In the genomic region with DNA sequence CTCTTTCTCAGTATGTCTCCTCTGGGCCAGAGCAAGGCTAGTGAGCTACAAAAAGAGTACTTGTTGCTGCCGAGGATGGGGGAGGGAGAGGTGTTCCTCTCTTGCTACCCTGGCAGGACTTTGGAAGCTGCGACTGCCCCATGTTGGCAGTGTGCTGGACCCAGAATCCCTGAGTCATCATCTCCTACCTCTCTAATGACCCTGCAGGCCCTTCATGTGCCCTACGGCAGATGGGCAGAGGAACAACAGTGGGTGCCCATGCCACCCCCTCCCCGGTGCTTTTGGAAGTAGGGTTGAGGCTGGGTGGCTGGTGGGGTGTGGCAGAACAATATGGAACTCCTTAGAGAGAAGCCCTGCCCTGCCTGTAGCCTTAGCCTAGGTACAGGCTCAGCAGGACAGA, we compare ENCODE assay signal across 9 mouse cellular contexts.
DNase-seq lines count a peak whose midpoint lies in the region; ATAC-seq and TF ChIP-seq lines count a peak whose summit lies in the region.
"Had no signal": no experiment of that assay in that cellular context is flagged by ENCODE, and none has a peak within 500 bp of the region (broad histone marks: within the 10 kb centered on the region; RNA-seq: fewer than 3 reads in every experiment).

No protein-coding gene starts in this region.

- H3K4me2 ChIP-seq in kidney, embryonic 14.5 days (replicated peaks; ENCODE audit: low read depth, low read length) = no peak overlapping the region
- H3K4me2 ChIP-seq in liver, postnatal 0 days (ENCODE audit: low read depth, low read length) = no peak overlapping the region
- H3K4me2 ChIP-seq: embryonic facial prominence, embryonic 12.5 days had no signal

- no peak overlapping the region for H3K9ac ChIP-seq in kidney, embryonic 14.5 days (ENCODE audit: low read depth, low read length)
- H3K9ac ChIP-seq in liver, postnatal 0 days (replicated peaks) = no peak overlapping the region
- H3K9ac ChIP-seq: embryonic facial prominence, embryonic 12.5 days had no signal

- peaks cover 6% of the 10 kb centered on the region; the same call in 1 of the 2 replicates for H3K36me3 ChIP-seq in kidney, embryonic 14.5 days (ENCODE audit: control insufficient read depth, insufficient read depth, low read length)
- H3K36me3 ChIP-seq in hindbrain, embryonic 10.5 days = peaks cover 57% of the 10 kb centered on the region
- no peaks in the 10 kb centered on the region for H3K36me3 ChIP-seq in liver, postnatal 0 days (replicated peaks; ENCODE audit: insufficient read depth, low read length)

- no peak for TF ChIP-seq EP300 in liver, postnatal 0 days (IDR thresholded peaks at IDR 0.05; ENCODE audit: low read depth)

- no peak overlapping the region for H3K4me3 ChIP-seq in kidney, embryonic 14.5 days (ENCODE audit: low read length)
- no peak overlapping the region for H3K4me3 ChIP-seq in hindbrain, embryonic 10.5 days
- no peak overlapping the region for H3K4me3 ChIP-seq in liver, postnatal 0 days (ENCODE audit: low read depth, low read length)
- H3K4me3 ChIP-seq: embryonic facial prominence, embryonic 12.5 days had no signal

- peaks cover 74% of the 10 kb centered on the region for H3K4me1 ChIP-seq in kidney, embryonic 14.5 days (ENCODE audit: control insufficient read depth, insufficient read depth, low read length)
- H3K4me1 ChIP-seq in hindbrain, embryonic 10.5 days (replicated peaks) = peaks cover 98% of the 10 kb centered on the region
- H3K4me1 ChIP-seq in liver, postnatal 0 days (ENCODE audit: insufficient read depth) = peaks cover 98% of the 10 kb centered on the region

- WGBS in kidney, embryonic 14.5 days = 90% methylated on average over 4 of the region's 4 CpGs
- WGBS in hindbrain, embryonic 10.5 days = 79% methylated on average over 4 of the region's 4 CpGs
- 63% methylated on average over 4 of the region's 4 CpGs for WGBS in liver, postnatal 0 days (ENCODE audit: insufficient replicate concordance)

- no peak for ATAC-seq in kidney, embryonic 14.5 days (ENCODE audit: low FRiP score, low TSS enrichment)
- ATAC-seq in liver, postnatal 0 days = no peak

- TF ChIP-seq CTCF in liver, postnatal 0 days (IDR thresholded peaks at IDR 0.05; ENCODE audit: low read depth) = no peak

- peak; percentile 74 for DNase-seq in kidney, adult 18-20 months
- peak; percentile 62 for DNase-seq in cerebellum, adult 8-10 months
- DNase-seq in hindbrain, embryonic 10.5 days (ENCODE audit: low spot score) = no peak
- DNase-seq in liver, postnatal 0 days = no peak
- no peak for DNase-seq in urinary bladder, adult 18-20 months (ENCODE audit: low spot score in 2 of 2)
- no peak for DNase-seq in testis, postnatal 10 days (ENCODE audit: low spot score)
- no peak for DNase-seq in spleen, postnatal 14 days (ENCODE audit: low spot score in 2 of 2)

- no peaks in the 10 kb centered on the region for H3K27me3 ChIP-seq in kidney, embryonic 14.5 days (ENCODE audit: control insufficient read depth, insufficient read depth, low read length)
- no peaks in the 10 kb centered on the region for H3K27me3 ChIP-seq in hindbrain, embryonic 10.5 days (ENCODE audit: insufficient read depth, poor library complexity, severe bottlenecking)
- H3K27me3 ChIP-seq in liver, postnatal 0 days (ENCODE audit: insufficient read depth, low read length) = no peaks in the 10 kb centered on the region
- H3K27me3 ChIP-seq: embryonic facial prominence, embryonic 12.5 days had no signal

- H3K27ac ChIP-seq in kidney, embryonic 14.5 days (ENCODE audit: low read depth, low read length) = no peak overlapping the region
- H3K27ac ChIP-seq in hindbrain, embryonic 10.5 days = peak overlapping the region; percentile 79
- H3K27ac ChIP-seq in liver, postnatal 0 days (ENCODE audit: low read depth) = peak overlapping the region; percentile 18; the same call in 1 of the 2 replicates

- H3K9me3 ChIP-seq in kidney, embryonic 14.5 days (ENCODE audit: control insufficient read depth, low read length) = no peaks in the 10 kb centered on the region
- H3K9me3 ChIP-seq in hindbrain, embryonic 10.5 days = no peaks in the 10 kb centered on the region
- no peaks in the 10 kb centered on the region for H3K9me3 ChIP-seq in liver, postnatal 0 days (ENCODE audit: low read length)
- H3K9me3 ChIP-seq: embryonic facial prominence, embryonic 12.5 days had no signal

Comparison
In these comparisons a context has a peak if more than half of its experiments do, and no peak if none do; other contexts are left out.
1. DNase-seq: peak in kidney, adult 18-20 months (single experiment) and cerebellum, adult 8-10 months (single experiment); none in hindbrain, embryonic 10.5 days (single experiment), liver, postnatal 0 days (single experiment), urinary bladder, adult 18-20 months (0 of 2), testis, postnatal 10 days (single experiment) and spleen, postnatal 14 days (0 of 2).